Mouse (Mus musculus): ENCODE data around the gene H2afy2.

DNA sequence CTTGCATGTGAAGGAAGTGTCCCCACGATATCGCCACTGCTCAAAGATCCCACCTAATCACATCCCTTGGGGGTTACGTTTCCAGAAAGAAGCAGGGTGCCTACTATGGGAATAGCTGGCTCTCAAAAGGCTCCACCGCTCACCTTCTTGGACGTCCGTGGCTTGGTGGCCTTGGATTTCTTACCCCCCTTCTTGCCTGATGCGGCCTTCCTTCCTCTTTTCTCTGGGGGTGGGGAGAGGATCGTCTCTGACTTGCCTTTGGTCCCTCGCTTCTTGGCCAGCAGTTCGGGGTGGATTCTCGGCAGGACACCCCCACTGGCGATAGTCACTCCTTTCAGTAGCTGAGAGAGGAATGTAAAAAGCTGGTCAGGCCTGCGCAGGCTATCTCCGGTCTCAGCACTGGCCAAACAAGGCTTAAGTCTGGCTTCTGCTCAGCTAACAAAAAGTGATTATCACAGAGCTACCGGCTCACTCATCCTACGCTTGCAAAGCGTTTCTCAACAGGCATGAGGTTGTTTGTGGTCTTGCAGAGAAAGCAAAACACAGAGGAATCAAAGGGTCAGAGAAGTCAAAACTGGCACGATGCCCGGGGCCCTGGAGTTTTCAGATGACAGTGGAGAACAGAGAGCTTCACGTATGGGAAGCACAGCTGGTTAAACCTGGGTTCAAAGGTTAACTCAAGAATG, 32.3 kb downstream of the H2afy2 start:
- TF ChIP-seq CTCF (IDR thresholded peaks at IDR 0.05; ENCODE audit: low read depth) = no peak
- no peak for TF ChIP-seq EP300 (IDR thresholded peaks at IDR 0.05; ENCODE audit: low read depth)
